Mouse (Mus musculus): ENCODE data around the gene Trpm4. TPM values are rescaled to one million over a fixed set of nuclear protein-coding genes. Genes with fewer than 3 reads are reported as not detected.

Trpm4 gene
- total RNA-seq, 2 experiments from 2014 or later: 26.2 to 29.2 TPM

DNA sequence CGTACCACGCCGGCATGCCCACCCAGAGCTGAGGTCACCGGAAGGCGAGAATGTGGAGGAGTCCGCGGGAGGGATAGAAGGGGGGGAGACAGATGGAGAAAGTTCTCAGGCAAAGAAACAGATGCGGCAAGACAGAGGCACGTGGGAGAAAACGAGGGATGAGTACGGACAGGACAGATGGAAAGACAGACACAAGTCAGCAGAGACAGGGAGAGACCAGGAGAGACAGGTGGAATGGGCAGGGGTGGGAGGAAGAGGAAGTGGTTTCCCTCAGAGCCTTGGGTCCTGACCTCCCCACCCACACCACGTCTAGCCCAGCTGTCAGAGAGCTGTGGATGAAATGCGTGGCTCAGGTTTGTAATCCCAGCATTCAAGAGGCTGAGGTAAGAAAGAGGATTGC is 13.3 kb upstream of the Trpm4 start:
- DNase-seq: no peak

DNA sequence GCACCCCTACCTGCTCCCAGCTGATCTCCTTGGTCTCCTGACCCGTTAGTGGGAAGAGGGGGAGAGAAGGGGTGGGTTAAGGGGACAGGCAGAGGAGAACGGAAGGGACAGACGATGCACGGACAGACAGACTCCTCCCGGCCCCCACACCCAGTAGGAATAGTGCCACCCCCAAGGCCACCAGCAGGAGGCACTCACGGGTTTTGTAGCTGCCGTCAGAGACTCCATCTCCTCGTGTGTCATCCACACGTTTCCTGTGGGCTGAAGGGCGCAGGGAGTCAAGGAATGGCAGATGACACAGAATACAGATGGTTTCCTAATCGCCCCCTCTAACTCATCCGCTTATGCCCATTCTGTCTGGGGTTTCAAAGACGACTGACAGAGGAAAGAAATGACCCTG is 10.0 kb upstream of the Trpm4 start:
- DNase-seq: peak; percentile 39

DNA sequence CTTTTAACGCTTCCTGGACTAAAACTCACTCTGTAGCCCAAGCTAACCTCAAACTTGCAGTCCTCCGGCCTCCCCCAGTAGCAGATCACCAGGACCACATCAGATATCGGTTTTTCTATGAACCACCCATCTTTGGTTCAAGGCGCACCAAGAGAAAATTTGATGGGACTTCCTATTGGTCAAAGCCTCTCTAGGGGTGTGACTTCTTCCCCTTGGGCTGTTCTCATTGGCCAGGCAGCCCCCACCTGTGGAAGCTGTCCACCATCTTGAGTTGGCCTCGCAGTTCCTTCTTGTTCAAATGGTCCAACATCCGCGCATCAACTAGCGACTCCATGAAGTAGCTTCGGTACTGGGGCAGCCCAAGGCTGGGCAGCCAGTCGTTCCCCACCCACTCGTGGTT is 8.5 kb upstream of the Trpm4 start:
- DNase-seq: no peak

DNA sequence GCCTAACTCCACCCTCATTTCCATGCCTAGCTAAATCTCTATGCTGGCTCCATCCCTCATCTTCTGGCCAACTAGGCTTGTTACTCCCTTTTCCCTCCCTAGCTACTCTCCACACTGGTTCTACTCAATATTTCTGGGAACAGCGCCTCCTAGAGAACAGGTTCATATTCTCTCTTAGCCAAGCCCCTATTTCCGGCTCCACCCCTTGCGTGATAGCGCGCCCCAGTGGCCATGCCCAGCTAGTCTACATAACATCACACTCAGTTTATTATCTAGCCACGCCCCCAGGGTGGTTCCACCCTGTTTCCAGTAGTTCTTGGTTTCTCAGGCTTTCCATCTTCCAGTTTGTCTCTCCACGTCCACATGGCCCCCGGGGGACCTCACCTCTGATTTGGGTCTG is 7.7 kb upstream of the Trpm4 start:
- peak; percentile 90 for DNase-seq

DNA sequence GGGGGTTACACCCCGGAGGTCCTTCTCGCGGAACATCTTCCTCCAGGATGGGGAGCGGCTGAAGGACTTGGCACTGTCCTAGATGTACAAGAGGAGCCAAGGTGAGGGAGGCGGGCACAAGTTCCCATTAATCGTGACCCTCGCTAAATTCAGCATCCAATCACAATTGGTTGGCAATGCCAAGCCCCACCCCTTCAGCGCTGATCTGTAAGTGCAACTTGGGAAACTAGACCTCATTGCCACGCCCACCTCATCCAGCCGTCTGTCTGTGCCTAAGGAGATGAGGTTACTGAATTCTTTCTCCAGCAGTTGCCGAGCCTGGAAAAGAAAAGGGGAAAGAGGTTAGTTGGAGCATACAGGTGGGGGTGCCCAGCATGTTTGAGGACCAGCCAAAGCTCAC is 7.1 kb upstream of the Trpm4 start:
- DNase-seq: peak; percentile 55

DNA sequence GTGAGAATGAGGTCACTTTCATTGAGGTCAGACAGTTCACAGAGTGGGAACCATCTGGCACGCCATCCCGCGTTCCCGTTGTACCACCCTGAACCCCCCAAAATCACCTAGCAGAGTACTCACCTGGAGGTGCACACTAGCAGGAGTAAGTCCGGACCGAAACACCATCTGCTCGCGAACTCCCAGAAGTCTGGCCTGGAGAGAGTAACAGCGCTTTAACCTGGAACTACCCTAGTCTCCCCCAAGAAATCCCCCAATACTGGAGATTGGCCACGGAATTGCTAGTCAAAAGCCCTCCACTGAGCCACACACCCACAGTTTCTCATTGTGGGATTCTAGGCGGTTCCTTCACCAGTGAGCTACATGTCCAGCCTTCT is 6.5 kb upstream of the Trpm4 start:
- no peak for DNase-seq

DNA sequence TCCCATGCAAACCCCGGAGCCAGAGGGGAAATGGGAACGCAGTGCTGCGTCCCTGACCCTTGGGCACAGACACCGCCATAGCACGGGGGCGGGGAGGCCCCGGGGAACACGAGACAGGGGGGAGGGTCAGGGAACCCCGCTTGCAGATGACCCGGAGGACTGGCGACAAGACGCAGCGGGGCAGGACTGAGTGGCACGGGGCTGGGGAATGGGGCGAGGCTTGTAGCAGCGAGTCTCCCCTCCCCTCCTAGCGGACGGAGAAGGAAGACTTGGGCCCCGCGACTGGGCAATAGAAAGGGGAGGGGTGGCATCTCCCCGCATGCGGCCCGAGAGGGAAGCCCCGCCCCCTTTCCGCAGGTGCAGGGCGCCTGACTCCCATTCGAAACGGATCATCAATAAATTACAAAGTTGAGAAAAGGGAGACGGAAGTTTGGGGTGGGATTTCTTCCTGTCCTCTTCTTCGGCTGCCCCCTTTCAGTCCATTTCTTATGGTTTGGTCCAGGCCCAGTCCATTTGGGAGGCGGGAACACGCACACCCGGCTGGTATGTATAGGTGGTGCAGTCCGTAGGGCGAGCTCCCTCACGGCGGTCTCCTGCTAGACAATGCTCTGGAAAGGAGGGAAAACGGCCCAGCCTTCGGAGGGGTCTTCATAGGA is 6.0 kb upstream of the Trpm4 start:
- peak; percentile 72 for DNase-seq

DNA sequence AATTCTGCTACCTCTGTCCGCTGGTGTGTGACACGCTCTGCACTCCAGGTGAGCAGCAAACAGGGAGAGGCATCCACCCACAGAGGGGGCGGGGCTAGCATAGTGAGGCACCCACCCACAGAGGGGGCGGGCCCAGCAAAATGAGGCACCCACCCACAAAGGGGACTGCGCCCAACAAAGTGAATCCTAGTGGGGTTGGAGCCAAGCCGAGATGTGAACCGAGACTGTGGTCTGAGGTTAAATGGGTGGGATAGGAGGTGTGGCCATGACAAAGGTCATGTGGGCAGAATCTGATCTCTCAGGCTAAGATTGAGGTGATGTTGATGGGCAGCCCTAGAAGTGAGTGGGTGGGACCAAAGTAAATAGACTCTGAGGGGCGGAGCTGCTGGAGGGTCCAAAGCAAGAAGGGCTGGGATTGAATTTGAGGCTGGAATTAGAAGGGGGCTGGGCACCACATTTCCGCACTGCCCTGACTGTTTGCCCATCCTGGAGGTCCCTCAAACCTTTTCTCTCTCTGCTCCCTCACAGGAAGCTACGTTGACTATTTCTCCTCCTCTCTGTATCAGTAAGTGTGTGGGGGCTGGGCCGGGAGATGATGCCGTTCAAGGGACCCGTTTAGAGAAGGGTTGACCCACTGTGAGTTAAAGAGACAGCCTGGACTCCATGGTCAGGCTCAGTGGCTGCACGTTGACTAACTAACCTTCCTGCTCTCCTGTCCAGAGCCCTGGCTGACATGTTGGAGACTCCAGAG is 4.8 kb upstream of the Trpm4 start:
- no peak for DNase-seq

DNA sequence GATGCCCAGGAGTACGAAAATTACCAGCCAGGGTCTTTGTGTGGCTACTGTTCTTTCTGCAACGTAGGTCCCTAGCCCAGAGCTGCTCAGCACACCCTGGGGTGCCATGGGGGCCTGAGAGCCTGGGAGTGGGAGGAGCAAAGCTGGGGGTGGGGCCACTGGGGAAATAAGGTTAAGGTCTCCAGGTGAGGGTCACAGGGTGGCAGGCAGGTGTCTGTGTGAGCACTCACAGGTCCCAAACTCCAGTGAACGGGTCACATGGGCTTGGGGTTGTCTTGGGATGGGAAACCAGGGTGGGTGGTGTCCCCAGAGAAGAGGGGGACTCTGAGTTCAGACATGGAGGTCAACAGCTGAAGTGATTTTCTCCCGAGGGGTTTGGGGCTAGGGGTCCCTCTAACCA is 3.9 kb upstream of the Trpm4 start:
- DNase-seq: no peak

DNA sequence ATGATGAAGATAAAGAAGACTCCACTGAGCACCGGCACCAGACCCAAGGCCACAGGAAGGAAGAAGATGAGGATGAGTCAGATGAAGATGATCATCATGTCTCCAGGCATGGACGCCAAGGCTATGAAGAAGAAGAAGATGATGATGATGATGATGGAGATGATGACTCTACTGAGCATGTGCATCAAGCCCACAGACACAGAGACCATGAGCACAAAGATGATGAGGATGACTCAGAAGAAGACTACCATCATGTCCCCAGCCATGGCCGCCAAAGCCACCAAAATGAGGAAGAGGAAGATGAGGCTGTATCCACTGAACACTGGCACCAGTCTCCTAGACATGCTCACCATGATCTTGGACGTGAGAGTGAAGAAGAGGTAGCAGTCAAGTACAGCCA is 2.7 kb upstream of the Trpm4 start:
- DNase-seq: no peak

DNA sequence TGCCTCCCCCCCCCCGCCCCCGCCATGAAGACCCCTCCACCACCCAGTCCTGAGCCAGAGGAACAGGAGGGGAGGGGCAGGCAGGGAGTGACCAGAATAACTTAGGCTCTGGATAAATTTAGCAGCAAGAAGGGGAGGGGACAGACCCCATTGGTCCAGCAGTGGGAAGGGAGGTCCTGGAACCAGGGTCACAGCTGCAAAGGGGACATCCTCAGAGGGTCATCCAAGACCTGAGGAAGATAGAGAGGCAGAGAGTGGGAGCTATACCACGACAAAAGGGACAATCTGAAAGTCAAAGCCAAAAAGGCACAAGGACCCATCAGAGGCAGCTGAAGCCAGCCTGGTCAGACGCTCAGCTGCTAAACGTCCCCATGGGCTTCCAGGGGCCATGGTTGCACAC is 1.5 kb upstream of the Trpm4 start, which contains the start of gene Hrc:
Gene Hrc, plus strand, starts transcription at position 235 of the 400 bp plus-strand sequence.
- DNase-seq: peak; percentile 54

DNA sequence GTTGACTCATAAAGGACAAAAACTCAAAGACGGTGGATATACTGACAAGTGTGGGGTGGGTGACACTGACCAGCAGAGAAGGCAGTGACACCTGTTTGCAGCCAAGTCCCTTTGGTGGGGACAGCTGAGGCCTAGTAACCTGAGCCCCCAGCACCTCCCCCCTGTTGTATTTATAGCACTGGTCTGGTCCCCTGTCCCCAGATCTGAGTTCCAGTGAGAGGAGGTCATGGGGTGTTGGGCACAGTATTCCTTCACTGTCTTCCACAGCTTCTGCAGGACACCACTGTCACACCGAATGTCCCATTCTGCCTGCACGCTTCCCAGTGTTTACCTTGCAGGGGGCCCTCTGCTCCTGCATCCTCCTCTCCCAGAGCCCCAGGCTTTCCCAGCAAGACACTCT is 1.0 kb upstream of the Trpm4 start:
- DNase-seq: no peak

DNA sequence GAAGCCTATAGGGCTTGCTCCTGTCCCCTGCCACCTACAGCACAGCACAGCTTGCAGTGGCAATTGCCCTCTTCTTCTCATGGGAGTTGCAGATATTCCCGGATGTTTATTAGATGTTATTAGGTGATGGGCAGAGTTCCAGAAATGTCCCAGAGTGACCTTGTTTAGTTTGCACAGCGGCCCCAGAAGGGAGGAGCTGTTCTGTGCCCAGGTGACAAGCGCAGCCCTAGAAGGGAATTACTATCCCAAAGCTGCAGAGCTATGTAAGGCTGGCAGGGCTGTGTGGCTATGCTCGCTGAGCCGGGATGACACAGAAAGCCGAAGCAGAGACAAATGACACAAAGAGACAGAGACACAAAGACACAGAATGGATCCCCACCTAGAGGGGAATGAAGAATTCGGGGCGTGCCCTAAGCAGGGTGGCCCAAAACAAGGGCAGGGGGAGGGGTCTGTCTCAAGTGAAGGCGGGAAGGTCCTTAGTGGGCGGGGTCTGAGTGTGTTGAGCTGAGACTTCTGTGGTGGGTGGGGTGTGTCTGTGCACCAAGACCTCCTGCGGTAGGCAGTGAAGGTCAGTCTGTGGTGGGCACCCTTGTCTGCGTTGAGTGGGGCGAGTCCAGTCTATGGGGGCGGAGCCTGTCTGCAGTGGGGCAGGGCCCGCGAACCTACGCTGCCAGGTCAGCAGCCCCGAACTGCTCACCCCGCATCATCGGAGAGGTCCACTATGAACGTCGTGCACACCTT is 725 bp downstream of the Trpm4 start:
- peak; percentile 59 for DNase-seq

DNA sequence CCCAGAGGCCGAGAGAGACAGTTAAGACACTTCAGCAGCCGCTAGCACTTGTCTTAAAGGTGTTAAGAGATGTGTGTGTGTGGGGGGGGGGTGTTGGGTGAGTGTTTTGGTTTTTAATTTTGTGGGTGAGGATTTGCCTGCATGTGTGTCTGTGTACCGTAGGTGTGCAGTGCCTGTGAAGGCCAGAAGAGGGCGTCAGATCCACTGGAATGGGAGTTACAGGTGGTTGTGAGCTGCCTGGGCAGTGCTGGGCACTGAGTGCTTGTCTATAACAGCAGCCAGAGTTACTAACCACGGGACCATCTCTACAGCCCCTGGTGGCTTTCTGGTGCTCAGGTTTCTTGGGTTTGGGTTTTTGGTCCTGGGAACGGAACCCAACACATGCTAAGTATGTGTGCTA is 2.1 kb downstream of the Trpm4 start:
- DNase-seq: no peak

DNA sequence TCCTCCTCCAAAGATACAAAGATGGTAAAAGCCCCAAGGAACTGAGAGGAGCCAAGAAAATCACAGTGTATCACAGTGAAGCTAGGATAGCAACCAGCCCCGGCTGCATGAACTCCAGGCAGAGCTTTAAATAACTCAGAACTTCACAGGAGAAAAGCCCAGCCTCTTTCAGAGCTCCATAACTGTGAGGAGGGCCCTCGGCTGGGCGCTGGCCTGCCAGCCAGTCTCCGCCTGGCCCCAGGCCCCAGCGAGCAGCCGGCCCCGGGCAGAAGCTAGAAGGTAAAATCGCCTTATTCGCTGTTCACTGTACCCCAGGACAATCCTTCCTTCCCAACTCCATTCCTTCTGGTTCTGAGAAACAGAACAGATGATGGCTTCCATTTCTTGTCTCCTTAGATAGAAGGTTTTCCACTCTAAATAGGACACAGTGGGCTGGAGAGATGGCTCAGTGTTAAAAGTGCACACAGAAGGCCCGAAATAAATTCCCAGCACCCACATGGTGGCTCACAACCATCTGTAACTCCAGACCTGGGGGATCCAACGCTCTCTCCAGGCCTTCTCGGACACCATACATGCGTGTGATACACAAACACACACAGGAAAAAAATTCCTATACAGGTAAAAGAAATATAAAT is 4.6 kb downstream of the Trpm4 start:
- peak; percentile 45 for DNase-seq

DNA sequence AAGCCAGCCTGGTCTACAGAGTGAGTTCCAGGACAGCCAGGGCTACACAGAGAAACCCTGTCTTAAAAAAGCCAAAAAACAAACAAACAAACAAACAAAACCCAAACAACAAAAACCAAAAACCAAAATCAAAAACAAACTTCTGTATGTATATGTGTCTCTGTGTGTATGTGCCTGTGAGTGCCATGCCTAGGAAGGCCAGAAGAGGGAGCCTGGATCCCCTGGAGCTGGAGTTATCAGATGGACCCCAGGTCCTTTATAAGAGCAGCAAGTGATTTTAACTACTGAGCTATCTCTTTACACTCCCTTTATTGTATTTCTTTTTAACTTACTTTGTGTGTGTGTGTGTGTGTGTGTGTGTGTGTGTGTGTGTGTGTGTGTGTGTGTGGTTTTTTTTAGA is 7.8 kb downstream of the Trpm4 start:
- no peak for DNase-seq

DNA sequence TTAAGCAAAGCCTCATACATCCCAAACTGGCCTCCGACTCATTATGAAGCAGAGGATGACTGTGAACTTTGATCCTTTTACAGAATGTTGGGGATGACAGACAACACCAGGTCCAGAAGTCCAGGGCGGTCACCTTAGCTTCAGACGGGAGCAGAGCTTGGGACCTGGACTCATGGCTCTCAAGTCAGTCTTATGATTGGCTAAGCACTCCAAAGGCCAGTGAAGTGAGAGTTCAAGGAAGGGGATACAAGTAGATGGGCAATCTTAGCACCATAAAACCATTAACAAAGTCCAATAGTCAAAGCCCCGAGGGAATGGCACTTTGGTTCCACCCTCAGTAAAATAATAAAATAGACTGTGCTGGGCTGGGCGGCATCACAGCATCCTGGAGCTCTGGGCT is 10.5 kb downstream of the Trpm4 start:
- DNase-seq: no peak

DNA sequence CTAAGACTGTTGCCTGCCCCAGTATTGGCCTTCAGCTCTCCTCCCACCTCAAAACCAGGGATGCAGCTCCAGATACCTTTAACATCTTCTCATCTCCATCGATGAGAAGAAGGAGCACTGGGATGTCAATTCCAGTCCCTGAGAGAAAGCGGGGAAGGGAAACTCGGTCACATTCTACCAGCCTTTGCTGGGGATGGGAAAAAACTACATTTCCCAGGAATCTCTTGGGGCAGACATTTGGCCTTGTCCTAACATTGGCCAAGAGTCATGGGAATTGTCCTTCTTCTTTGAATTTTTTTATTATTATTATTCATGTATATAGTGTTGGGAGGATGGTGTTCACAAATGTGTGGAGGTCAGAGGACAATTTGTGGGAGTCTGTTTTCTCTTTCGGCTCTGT is 11.3 kb downstream of the Trpm4 start:
- DNase-seq: no peak

DNA sequence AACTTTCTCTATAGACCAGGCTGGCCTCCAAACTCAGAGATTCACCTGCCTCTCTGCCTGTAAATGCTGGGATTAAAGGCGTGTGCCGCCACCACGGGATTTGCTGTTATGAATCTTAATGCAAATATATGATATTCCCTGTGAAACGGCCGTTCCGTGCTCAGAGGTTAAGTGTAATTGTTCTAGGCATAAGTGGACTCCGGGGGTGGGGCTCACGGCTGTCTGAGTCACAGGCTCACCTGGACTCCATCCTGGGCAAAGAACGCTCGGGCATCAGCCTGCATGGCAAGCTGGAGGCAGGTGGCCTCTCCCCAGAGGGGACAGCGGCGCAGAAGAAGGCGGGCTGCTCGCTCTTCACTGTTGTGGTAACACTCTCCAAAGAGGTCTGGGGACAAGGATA is 17.0 kb downstream of the Trpm4 start:
- no peak for DNase-seq

DNA sequence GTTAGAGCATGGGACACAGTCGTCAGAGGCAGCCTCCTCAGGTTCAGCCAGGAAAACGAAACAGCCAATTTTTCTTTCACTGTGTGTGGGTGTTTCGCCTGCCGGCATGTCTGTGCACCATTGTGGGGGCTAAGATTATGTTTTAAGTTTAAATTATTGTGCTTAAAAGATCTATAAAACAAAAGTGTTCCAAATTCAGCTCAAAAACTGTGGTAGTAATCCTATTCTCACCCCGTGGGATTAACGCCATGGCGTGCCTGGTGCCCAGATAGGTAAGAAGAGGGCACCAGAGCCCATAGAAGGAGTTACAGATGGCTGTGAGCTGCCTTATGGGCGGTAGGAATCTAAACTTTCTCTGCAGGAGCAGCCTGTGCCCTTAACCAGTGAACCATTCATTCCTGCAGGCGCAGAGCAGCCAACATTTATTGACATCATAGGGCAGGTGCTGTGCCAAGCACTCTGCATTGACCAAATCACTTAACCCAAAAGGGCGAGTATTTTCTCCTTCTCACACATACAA is 18.3 kb downstream of the Trpm4 start:
- DNase-seq: no peak

DNA sequence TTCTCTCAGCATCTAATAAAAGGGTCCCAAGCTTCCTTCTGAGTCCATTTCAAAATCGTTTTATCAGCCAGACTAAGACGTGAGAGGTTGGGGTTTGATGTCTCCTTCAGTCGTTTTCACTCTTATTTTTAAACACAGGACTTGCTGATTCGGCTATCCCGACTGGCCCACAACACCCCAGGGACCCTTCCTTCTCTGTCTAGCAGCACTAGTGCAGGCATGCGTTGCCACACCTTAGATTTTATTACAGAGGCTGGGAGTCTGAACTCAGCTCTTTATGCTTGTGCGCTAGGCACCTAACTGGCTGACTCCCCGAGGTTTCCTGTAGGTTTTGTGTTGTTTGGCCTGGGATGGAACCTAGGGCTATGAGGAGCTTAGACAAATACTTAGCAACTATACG is 20.1 kb downstream of the Trpm4 start:
- no peak for DNase-seq

DNA sequence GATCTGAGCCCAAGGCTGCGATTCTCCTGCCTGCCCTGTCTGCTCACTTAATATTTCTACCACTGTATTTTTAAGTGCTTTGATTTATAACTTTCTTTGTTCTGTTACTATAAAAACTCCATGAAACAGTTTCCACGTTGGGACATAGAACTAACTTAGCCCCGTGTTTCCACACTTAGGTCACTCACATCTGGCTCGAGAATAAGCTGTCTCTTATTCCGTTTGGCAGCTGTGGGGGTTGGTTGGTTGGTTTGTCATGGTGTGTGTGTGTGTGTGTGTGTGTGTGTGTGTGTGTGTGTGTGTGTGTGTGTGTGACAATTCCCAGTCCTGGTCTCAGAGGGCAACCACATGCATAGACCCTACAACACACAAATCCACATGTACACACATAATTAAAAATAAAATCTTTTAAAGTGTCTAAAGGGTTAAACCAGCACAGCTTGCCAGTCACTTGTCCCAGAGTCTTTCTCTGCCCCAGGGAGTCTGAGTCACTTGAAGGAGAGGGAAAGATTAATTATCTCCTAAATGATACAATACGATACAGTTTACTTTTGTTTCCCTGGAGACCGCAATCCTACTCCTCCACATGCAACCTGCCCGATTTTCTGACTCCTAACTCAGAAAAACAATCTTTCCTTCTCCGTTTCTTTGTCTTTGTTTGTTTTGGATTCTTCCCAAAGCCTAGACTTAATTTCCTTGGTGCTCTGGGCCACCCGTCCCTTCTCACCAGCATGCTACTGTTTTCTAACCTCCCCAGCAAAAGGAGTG is 20.7 kb downstream of the Trpm4 start:
- no peak for DNase-seq
